Mouse (Mus musculus) Patski (cell line): Measurements from ENCODE around the gene Cep72. TPM values are rescaled to one million over a fixed set of nuclear protein-coding genes. Genes with fewer than 3 reads are reported as not detected.

ENCODE experiments used
- ATAC-seq: fragments of 100-300 bp; one replicate; pipeline ENCODE4 v1.8.0; 2021
- CTCF ChIA-PET: fragments of 350-600 bp; sonication (Branson Sonifier 250); formaldehyde crosslinking; loops from one replicate; lab custom pipeline; 2022; ENCODE audit warnings: inconsistent platforms; lab: Charles Lee
- POLR2A ChIA-PET: fragments of 350-600 bp; sonication (Branson Sonifier 250); formaldehyde crosslinking; loops from one replicate; lab custom pipeline; 2022; ENCODE audit warnings: antibody characterized with exemption, inconsistent platforms; lab: Charles Lee
- DNase-seq: peaks from one replicate; pipeline ENCODE4 v3.0.0-alpha.2; 2011; ENCODE audit warnings: low read depth, low spot score
- H3K27me3 ChIP-seq: fragments of 371-371 bp; one replicate; pipeline ENCODE4 v1.5.1; 2021
- CTCF ChIP-seq: fragments of 100-300 bp; IDR thresholded peaks from one replicate; pipeline ENCODE4 v1.5.1; 2021
- in situ Hi-C: fragments of 300-500 bp; cut with MboI; formaldehyde crosslinking; loops from 3 replicates; pipeline ENCODE4 v1.11.1; 2018; ENCODE audit warnings: low pct_unique_long_range_greater_than_20kb, mixed read lengths
- polyA plus RNA-seq: library from polyadenylated mRNA; unstranded; gene quantifications from one replicate; pipeline ENCODE4 v1.2.3, GENCODE M21; 2021

The Cep72 gene
- 16.2 TPM for polyA plus RNA-seq

GRCm38 (mm10) chr13:74061613-74062377 lies at the start of gene Cep72:
Gene Cep72 (minus strand): TSS chr13:74062299.
- DNase-seq (peak; percentile 30), ATAC-seq (peak; percentile 95)
- in situ Hi-C loops: no loop called here
- ChIA-PET POLR2A (no interaction called here), CTCF (no interaction called here)
- no peaks in the 10 kb centered on the region for H3K27me3 ChIP-seq
- TF ChIP-seq CTCF: no peak

GRCm38 (mm10) chr13:74107410-74107809 lies 45.3 kb upstream of the Cep72 start:
- no peaks in the 10 kb centered on the region for H3K27me3 ChIP-seq
- ChIA-PET CTCF (interaction anchor here (0.9 kb wide), 1 partner anchor 234 kb away, joined by 3 read pairs; no protein-coding TSS in a partner anchor), POLR2A (no interaction called here)
- DNase-seq: no peak
- in situ Hi-C loops: no loop called here
- ATAC-seq: peak; percentile 21
- no peak for TF ChIP-seq CTCF

- no peak for DNase-seq
- ATAC-seq: no peak
- in situ Hi-C loops: no loop called here
- POLR2A ChIA-PET: interaction anchor here (0.9 kb wide), 1 partner anchor 13 kb away, joined by 3 read pairs; no protein-coding TSS in a partner anchor
- TF ChIP-seq CTCF: no peak
- CTCF ChIA-PET: interaction anchor here (1.2 kb wide), 1 partner anchor 21 kb away, joined by 3 read pairs; no protein-coding TSS in a partner anchor
- H3K27me3 ChIP-seq: no peaks in the 10 kb centered on the region
These were observed 42.3 kb upstream of the Cep72 start for GRCm38 (mm10) chr13:74104417-74104816.

GRCm38 (mm10) chr13:74102831-74103582 lies 40.9 kb upstream of the Cep72 start:
- TF ChIP-seq CTCF: no peak
- ATAC-seq: no peak
- ChIA-PET POLR2A (interaction anchor here (0.6 to 0.9 kb wide), 2 partner anchors 9 to 19 kb away, joined by 3 read pairs; no protein-coding TSS in a partner anchor), CTCF (interaction anchor here (0.7 to 1.3 kb wide), 3 partner anchors 39 to 198 kb away, joined by 3 to 4 read pairs (median 3); no protein-coding TSS in a partner anchor)
- DNase-seq: no peak
- H3K27me3 ChIP-seq: no peaks in the 10 kb centered on the region
- in situ Hi-C loops: no loop called here

GRCm38 (mm10) chr13:74102108-74102830 lies 40.2 kb upstream of the Cep72 start:
- ChIA-PET CTCF (interaction anchor here (1.1 to 1.3 kb wide), 2 partner anchors 40 to 199 kb away, joined by 3 read pairs; no protein-coding TSS in a partner anchor), POLR2A (interaction anchor here (0.6 kb wide), 1 partner anchor 19 kb away, joined by 3 read pairs; no protein-coding TSS in a partner anchor)
- DNase-seq (no peak), ATAC-seq (no peak)
- no peak for TF ChIP-seq CTCF
- in situ Hi-C loops: no loop called here
- H3K27me3 ChIP-seq: no peaks in the 10 kb centered on the region

GRCm38 (mm10) chr13:74098913-74099312 lies 36.8 kb upstream of the Cep72 start:
- in situ Hi-C loops: loop anchor here (5.0 kb wide), 1 partner anchor 198 kb away; no protein-coding TSS in a partner anchor
- no peaks in the 10 kb centered on the region for H3K27me3 ChIP-seq
- ATAC-seq (no peak), DNase-seq (no peak)
- CTCF ChIA-PET: no interaction called here
- TF ChIP-seq CTCF: no peak
- POLR2A ChIA-PET: no interaction called here

- TF ChIP-seq CTCF: peak; percentile 75
- CTCF ChIA-PET: interaction anchor here (1.0 to 2.5 kb wide), 5 partner anchors 12 to 209 kb away, joined by 3 to 9 read pairs (median 5); no protein-coding TSS in a partner anchor
- ATAC-seq (peak; percentile 54), DNase-seq (no peak)
- H3K27me3 ChIP-seq: no peaks in the 10 kb centered on the region
- POLR2A ChIA-PET: no interaction called here
- in situ Hi-C loops: loop anchor here (5.0 kb wide), 1 partner anchor 200 kb away; no protein-coding TSS in a partner anchor
These were observed 34.7 kb upstream of the Cep72 start for GRCm38 (mm10) chr13:74096715-74097363.

GRCm38 (mm10) chr13:74095936-74096335 lies 33.8 kb upstream of the Cep72 start:
- no peak for TF ChIP-seq CTCF
- DNase-seq: no peak
- ATAC-seq: no peak
- in situ Hi-C loops: loop anchor here (5.0 kb wide), 1 partner anchor 201 kb away; no protein-coding TSS in a partner anchor
- POLR2A ChIA-PET: no interaction called here
- no peaks in the 10 kb centered on the region for H3K27me3 ChIP-seq
- CTCF ChIA-PET: interaction anchor here (1.0 to 2.5 kb wide), 8 partner anchors 10 to 210 kb away, joined by 3 to 9 read pairs (median 4); no protein-coding TSS in a partner anchor

- CTCF ChIA-PET: interaction anchor here (0.8 kb wide), 1 partner anchor 11 kb away, joined by 3 read pairs; no protein-coding TSS in a partner anchor
- POLR2A ChIA-PET: no interaction called here
- no peaks in the 10 kb centered on the region for H3K27me3 ChIP-seq
- ATAC-seq (no peak), DNase-seq (no peak)
- in situ Hi-C loops: no loop called here
- TF ChIP-seq CTCF: no peak
These were observed 28.2 kb upstream of the Cep72 start for GRCm38 (mm10) chr13:74090265-74090664.
